ENCODE assay signal across 12 mouse cellular contexts in the genomic region with DNA sequence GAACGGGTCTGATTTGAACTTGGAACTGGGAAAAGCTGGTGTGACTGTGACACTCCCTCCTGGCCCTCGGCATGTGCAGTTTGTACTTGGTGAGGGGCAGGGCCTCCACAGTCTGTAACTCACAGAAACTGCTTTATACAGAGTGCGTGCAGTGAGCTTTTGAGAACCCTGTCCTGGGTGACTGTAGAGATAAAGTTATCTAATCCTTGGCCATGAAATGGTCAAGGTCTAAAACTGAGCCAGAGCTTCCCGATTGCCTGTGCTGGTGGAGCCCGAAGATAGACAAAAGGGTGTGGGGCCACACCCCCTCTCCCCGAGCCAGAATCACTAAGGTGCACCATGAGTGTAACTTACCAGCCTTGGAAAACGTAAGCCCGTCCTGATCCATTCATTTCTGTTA. TPM values are rescaled to one million over a fixed set of nuclear protein-coding genes. Genes with fewer than 3 reads are reported as not detected.
A peak's percentile ranks its signal among the peaks of the same experiment; 100 is the strongest.
DNase-seq lines count a peak whose midpoint lies in the region; ATAC-seq and TF ChIP-seq lines count a peak whose summit lies in the region.
"Had no signal": no experiment of that assay in that cellular context is flagged by ENCODE, and none has a peak within 500 bp of the region (broad histone marks: within the 10 kb centered on the region; RNA-seq: fewer than 3 reads in every experiment).

No protein-coding gene starts in this region.

- H3K4me2 ChIP-seq in heart, embryonic 15.5 days: no peak overlapping the region
- H3K4me2 ChIP-seq in midbrain, embryonic 13.5 days (replicated peaks): no peak overlapping the region
- H3K4me2 ChIP-seq in midbrain, embryonic 11.5 days: no peak overlapping the region
- H3K4me2 ChIP-seq in intestine, embryonic 16.5 days (ENCODE audit: low read depth, low read length): peak overlapping the region; percentile 46
- no peak overlapping the region for H3K4me2 ChIP-seq in stomach, embryonic 16.5 days (ENCODE audit: low read depth, low read length)

- no peak overlapping the region for H3K4me3 ChIP-seq in heart, embryonic 15.5 days
- H3K4me3 ChIP-seq in midbrain, embryonic 13.5 days (replicated peaks): no peak overlapping the region
- H3K4me3 ChIP-seq in midbrain, embryonic 11.5 days (ENCODE audit: low read depth, low read length): no peak overlapping the region
- H3K4me3 ChIP-seq in intestine, embryonic 16.5 days (ENCODE audit: low read length): no peak overlapping the region
- no peak overlapping the region for H3K4me3 ChIP-seq in stomach, embryonic 16.5 days (replicated peaks; ENCODE audit: low read length)
- no peak overlapping the region for H3K4me3 ChIP-seq in thymus, adult 2 months (ENCODE audit: control insufficient read depth, insufficient read depth, low read length)

- no peaks in the 10 kb centered on the region for H3K36me3 ChIP-seq in heart, embryonic 15.5 days
- H3K36me3 ChIP-seq in midbrain, embryonic 13.5 days: no peaks in the 10 kb centered on the region
- no peaks in the 10 kb centered on the region for H3K36me3 ChIP-seq in midbrain, embryonic 11.5 days (ENCODE audit: control insufficient read depth, insufficient read depth, low read length)
- H3K36me3 ChIP-seq in intestine, embryonic 16.5 days (ENCODE audit: control insufficient read depth, insufficient read depth, low read length): no peaks in the 10 kb centered on the region; the same call in 1 of the 2 replicates
- no peaks in the 10 kb centered on the region for H3K36me3 ChIP-seq in stomach, embryonic 16.5 days (ENCODE audit: control insufficient read depth, insufficient read depth, low read length)
- no peaks in the 10 kb centered on the region for H3K36me3 ChIP-seq in thymus, adult 2 months (ENCODE audit: control insufficient read depth, insufficient read depth, low read length)

- peaks cover 65% of the 10 kb centered on the region for H3K4me1 ChIP-seq in heart, embryonic 15.5 days (replicated peaks)
- peaks cover 53% of the 10 kb centered on the region for H3K4me1 ChIP-seq in midbrain, embryonic 13.5 days (replicated peaks)
- peaks cover 11% of the 10 kb centered on the region for H3K4me1 ChIP-seq in midbrain, embryonic 11.5 days (ENCODE audit: control insufficient read depth, insufficient read depth, low read length)
- peaks cover 72% of the 10 kb centered on the region for H3K4me1 ChIP-seq in intestine, embryonic 16.5 days (ENCODE audit: control insufficient read depth, insufficient read depth, low read length)
- H3K4me1 ChIP-seq in stomach, embryonic 16.5 days (ENCODE audit: control insufficient read depth, insufficient read depth, low read length): peaks cover 36% of the 10 kb centered on the region
- H3K4me1 ChIP-seq in thymus, adult 2 months (replicated peaks; ENCODE audit: control insufficient read depth, insufficient read depth, low read length): peaks cover 7% of the 10 kb centered on the region; the same call in 1 of the 2 replicates

- no peaks in the 10 kb centered on the region for H3K27me3 ChIP-seq in heart, embryonic 15.5 days
- H3K27me3 ChIP-seq in midbrain, embryonic 13.5 days: no peaks in the 10 kb centered on the region
- H3K27me3 ChIP-seq in midbrain, embryonic 11.5 days (ENCODE audit: control insufficient read depth, insufficient read depth, low read length): no peaks in the 10 kb centered on the region
- H3K27me3 ChIP-seq in intestine, embryonic 16.5 days (replicated peaks; ENCODE audit: control insufficient read depth, insufficient read depth, low read length): no peaks in the 10 kb centered on the region
- no peaks in the 10 kb centered on the region for H3K27me3 ChIP-seq in stomach, embryonic 16.5 days (ENCODE audit: control insufficient read depth, insufficient read depth, low read length)
- H3K27me3 ChIP-seq in thymus, adult 2 months (ENCODE audit: control insufficient read depth, insufficient read depth, low read length): no peaks in the 10 kb centered on the region

- DNase-seq in heart, adult 18-20 months: no peak
- DNase-seq in midbrain, embryonic 11.5 days (ENCODE audit: low spot score, missing footprints): no peak
- DNase-seq in thymus, adult 2 months: no peak
- no peak for DNase-seq in cerebellum, postnatal 14 days
- DNase-seq: cerebellum, adult 8-10 months; forebrain, postnatal 0 days; heart, postnatal 36 days; layer of hippocampus, adult 9-11 months had no signal

- H3K27ac ChIP-seq in heart, embryonic 15.5 days: peak overlapping the region; percentile 46
- H3K27ac ChIP-seq in midbrain, embryonic 13.5 days: no peak overlapping the region
- H3K27ac ChIP-seq in midbrain, embryonic 11.5 days (ENCODE audit: low read depth, low read length): no peak overlapping the region
- peak overlapping the region; percentile 92 for H3K27ac ChIP-seq in intestine, embryonic 16.5 days (ENCODE audit: low read length)
- H3K27ac ChIP-seq in stomach, embryonic 16.5 days (ENCODE audit: low read length): peak overlapping the region; percentile 86
- H3K27ac ChIP-seq in thymus, adult 2 months (ENCODE audit: control insufficient read depth, insufficient read depth, low read length): no peak overlapping the region

- no peak for ATAC-seq in heart, embryonic 15.5 days (replicated peaks; ENCODE audit: insufficient number of reproducible peaks, insufficient read depth, low FRiP score, low read depth)
- ATAC-seq in midbrain, embryonic 13.5 days: no peak
- ATAC-seq in midbrain, embryonic 11.5 days (ENCODE audit: low FRiP score): no peak
- ATAC-seq in intestine, embryonic 16.5 days: peak; percentile 95
- peak; percentile 83 for ATAC-seq in stomach, embryonic 16.5 days (ENCODE audit: insufficient read depth, low FRiP score)
- ATAC-seq: forebrain, postnatal 0 days had no signal

- 31% methylated on average over 8 of the region's 8 CpGs for WGBS in heart, embryonic 15.5 days
- WGBS in midbrain, embryonic 13.5 days: 78% methylated on average over 8 of the region's 8 CpGs
- 84% methylated on average over 8 of the region's 8 CpGs for WGBS in midbrain, embryonic 11.5 days
- 50% methylated on average over 8 of the region's 8 CpGs for WGBS in intestine, embryonic 16.5 days
- WGBS in stomach, embryonic 16.5 days: 51% methylated on average over 8 of the region's 8 CpGs
- WGBS in thymus, adult 2 months: 95% methylated on average over 8 of the region's 8 CpGs

- no peak for TF ChIP-seq CTCF in thymus, adult 2 months (IDR thresholded peaks at IDR 0.05; ENCODE audit: borderline replicate concordance, control insufficient read depth, extremely low read depth, insufficient read depth, low read length, poor library complexity)

- no peak for TF ChIP-seq POLR2A in thymus, adult 2 months (IDR thresholded peaks at IDR 0.05; ENCODE audit: control insufficient read depth, extremely low read depth, insufficient read depth, low read length, poor library complexity)

- no peaks in the 10 kb centered on the region for H3K9me3 ChIP-seq in heart, embryonic 15.5 days (replicated peaks)
- H3K9me3 ChIP-seq in midbrain, embryonic 13.5 days: no peaks in the 10 kb centered on the region
- H3K9me3 ChIP-seq in midbrain, embryonic 11.5 days (ENCODE audit: control insufficient read depth, low read length): no peaks in the 10 kb centered on the region
- no peaks in the 10 kb centered on the region for H3K9me3 ChIP-seq in intestine, embryonic 16.5 days (ENCODE audit: control insufficient read depth, low read length)
- H3K9me3 ChIP-seq in stomach, embryonic 16.5 days (replicated peaks; ENCODE audit: control insufficient read depth, low read length): no peaks in the 10 kb centered on the region

- no peak overlapping the region for H3K9ac ChIP-seq in heart, embryonic 15.5 days
- H3K9ac ChIP-seq in midbrain, embryonic 13.5 days (replicated peaks): peak overlapping the region; percentile 15; the same call in 1 of the 2 replicates
- H3K9ac ChIP-seq in midbrain, embryonic 11.5 days (ENCODE audit: low read length): no peak overlapping the region
- H3K9ac ChIP-seq in intestine, embryonic 16.5 days (ENCODE audit: low read depth, low read length): peak overlapping the region; percentile 47
- no peak overlapping the region for H3K9ac ChIP-seq in stomach, embryonic 16.5 days (ENCODE audit: low read length)
- H3K9ac ChIP-seq: forebrain, postnatal 0 days had no signal

RNA-seq across cellular contexts. Expression of a gene that starts 58.2 kb away (rescaled TPM):
- 363 and 375 TPM in 2 replicates for polyA plus RNA-seq in heart, embryonic 15.5 days (2015; fragmentation: Nextera tagmentation; extraction: Ambion mirVana)
- total RNA-seq in heart, adult 18-20 months (2021): 100 to 1,000 TPM; 356 to 380 TPM
- polyA plus RNA-seq in midbrain, embryonic 13.5 days (2015; fragmentation: Nextera tagmentation; extraction: Ambion mirVana): 321 and 324 TPM in 2 replicates
- 244 and 249 TPM in 2 replicates for polyA plus RNA-seq in midbrain, embryonic 11.5 days (2014; fragmentation: Nextera tagmentation; extraction: Ambion mirVana)
- 440 and 454 TPM in 2 replicates for polyA plus RNA-seq in intestine, embryonic 16.5 days (2015; fragmentation: Nextera tagmentation; extraction: Ambion mirVana)
- 421 and 434 TPM in 2 replicates for polyA plus RNA-seq in stomach, embryonic 16.5 days (2015; fragmentation: Nextera tagmentation; extraction: Ambion mirVana)
- 167 and 213 TPM in 2 replicates for polyA plus RNA-seq in thymus, adult 2 months (2012; rRNA removed)

RNA-seq across cellular contexts. Expression of a gene that starts 59.6 kb away (rescaled TPM):
- 6.8 and 9.6 TPM in 2 replicates for polyA plus RNA-seq in heart, embryonic 15.5 days (2015; fragmentation: Nextera tagmentation; extraction: Ambion mirVana)
- total RNA-seq in heart, adult 18-20 months (2021): 1 to 10 TPM; 5.0 to 5.8 TPM
- polyA plus RNA-seq in midbrain, embryonic 13.5 days (2015; fragmentation: Nextera tagmentation; extraction: Ambion mirVana): 15.1 and 15.2 TPM in 2 replicates
- polyA plus RNA-seq in midbrain, embryonic 11.5 days (2014; fragmentation: Nextera tagmentation; extraction: Ambion mirVana): 12.7 and 12.9 TPM in 2 replicates
- polyA plus RNA-seq in intestine, embryonic 16.5 days (2015; fragmentation: Nextera tagmentation; extraction: Ambion mirVana): 32.8 and 37.4 TPM in 2 replicates
- 14.8 and 18.4 TPM in 2 replicates for polyA plus RNA-seq in stomach, embryonic 16.5 days (2015; fragmentation: Nextera tagmentation; extraction: Ambion mirVana)
- polyA plus RNA-seq in thymus, adult 2 months (2012; rRNA removed): 42.6 and 50.1 TPM in 2 replicates

RNA-seq across cellular contexts. Expression of a gene that starts 59.7 kb away (rescaled TPM):
- polyA plus RNA-seq in heart, embryonic 15.5 days (2015; fragmentation: Nextera tagmentation; extraction: Ambion mirVana): 58.1 and 76.7 TPM in 2 replicates
- total RNA-seq in heart, adult 18-20 months (2021): 10 to 100 TPM; 55.9 to 57.5 TPM
- polyA plus RNA-seq in midbrain, embryonic 13.5 days (2015; fragmentation: Nextera tagmentation; extraction: Ambion mirVana): 65.0 and 66.5 TPM in 2 replicates
- polyA plus RNA-seq in midbrain, embryonic 11.5 days (2014; fragmentation: Nextera tagmentation; extraction: Ambion mirVana): 71.6 and 78.5 TPM in 2 replicates
- polyA plus RNA-seq in intestine, embryonic 16.5 days (2015; fragmentation: Nextera tagmentation; extraction: Ambion mirVana): 243 and 247 TPM in 2 replicates
- polyA plus RNA-seq in stomach, embryonic 16.5 days (2015; fragmentation: Nextera tagmentation; extraction: Ambion mirVana): 105 TPM in 2 replicates
- 29.5 and 33.3 TPM in 2 replicates for polyA plus RNA-seq in thymus, adult 2 months (2012; rRNA removed)

Comparison
In these comparisons a context has a peak if more than half of its experiments do, and no peak if none do; other contexts are left out.
1. H3K9ac ChIP-seq: peak in midbrain, embryonic 13.5 days (single experiment) and intestine, embryonic 16.5 days (single experiment); none in heart, embryonic 15.5 days (single experiment), midbrain, embryonic 11.5 days (single experiment) and stomach, embryonic 16.5 days (single experiment).
2. ATAC-seq: peak in intestine, embryonic 16.5 days (single experiment) and stomach, embryonic 16.5 days (single experiment); none in heart, embryonic 15.5 days (single experiment), midbrain, embryonic 13.5 days (single experiment) and midbrain, embryonic 11.5 days (single experiment).
3. H3K27ac ChIP-seq: peak in heart, embryonic 15.5 days (single experiment), intestine, embryonic 16.5 days (single experiment) and stomach, embryonic 16.5 days (single experiment); none in midbrain, embryonic 13.5 days (single experiment), midbrain, embryonic 11.5 days (single experiment) and thymus, adult 2 months (single experiment).